Mouse (Mus musculus) testis, adult 2 months (tissue): Measurements from ENCODE around the gene Arhgap32.

ENCODE experiments used
- CTCF ChIP-seq: fragments of 200-500 bp; IDR thresholded peaks from 2 replicates; pipeline ENCODE4 v1.5.1; 2012; ENCODE audit warnings: low read depth, mild to moderate bottlenecking, inconsistent platforms, low read length, moderate library complexity; ENCODE audit not compliant: control insufficient read depth, insufficient read depth, insufficient replicate concordance
- POLR2A ChIP-seq: fragments of 200-500 bp; IDR thresholded peaks from 2 replicates; pipeline ENCODE4 v1.6.1; 2012; ENCODE audit warnings: low read depth, mild to moderate bottlenecking, inconsistent platforms, low read length, moderate library complexity; ENCODE audit not compliant: control insufficient read depth

- TF ChIP-seq CTCF (no peak), POLR2A (no peak)
Measured at GRCm38 (mm10) chr9:32137697-32138426, 21.9 kb downstream of the Arhgap32 start.
